Mouse (Mus musculus) hindbrain, embryonic 13.5 days (tissue): ENCODE measurements at regions not wholly inside any gene's neighbourhood (a gene's known extent, or its start where the extent isn't known, plus 50 kb on each side); places are given as distances from the start of the nearest gene placed in this dataset.

ENCODE experiments used
- ATAC-seq: fragments of 200-750 bp; cut with Nextera tagmentation; 2 replicates; pipeline ENCODE4 v1.8.0; 2017; ENCODE audit warnings: moderate TSS enrichment; ENCODE audit not compliant: low FRiP score
- H3K27ac ChIP-seq: fragments of 300-500 bp; sonication (generic); 2 replicates; pipeline ENCODE4 v1.5.1; 2015; ENCODE audit warnings: inconsistent platforms, mild to moderate bottlenecking, moderate library complexity
- H3K27me3 ChIP-seq: fragments of 300-500 bp; sonication (generic); 2 replicates; pipeline ENCODE4 v1.6.1; 2015; ENCODE audit warnings: mild to moderate bottlenecking, inconsistent platforms
- H3K36me3 ChIP-seq: fragments of 300-500 bp; sonication (generic); 2 replicates; pipeline ENCODE4 v1.6.1; 2015; ENCODE audit warnings: mild to moderate bottlenecking, inconsistent platforms
- H3K4me1 ChIP-seq: fragments of 300-500 bp; sonication (generic); replicated peaks from 2 replicates; pipeline ENCODE4 v1.6.1; 2015; ENCODE audit warnings: inconsistent platforms
- H3K4me2 ChIP-seq: fragments of 300-500 bp; sonication (generic); 2 replicates; pipeline ENCODE4 v1.6.1; 2015; ENCODE audit warnings: inconsistent platforms, mild to moderate bottlenecking, moderate library complexity
- H3K4me3 ChIP-seq: fragments of 300-500 bp; sonication (generic); 2 replicates; pipeline ENCODE4 v1.5.1; 2015; ENCODE audit warnings: mild to moderate bottlenecking, inconsistent platforms
- H3K9ac ChIP-seq: fragments of 300-500 bp; sonication (generic); 2 replicates; pipeline ENCODE4 v1.6.1; 2015; ENCODE audit warnings: mild to moderate bottlenecking, inconsistent platforms
- H3K9me3 ChIP-seq: fragments of 300-500 bp; sonication (generic); 2 replicates; pipeline ENCODE4 v1.6.1; 2016; ENCODE audit warnings: inconsistent platforms
- WGBS: fragments of 180-500 bp; shearing (Covaris S2); methylation state at CpG from one replicate; pipeline ENCODE4 v1.1.7; 2015; 5-methylcytosine and 5-hydroxymethylcytosine counted together

DNA sequence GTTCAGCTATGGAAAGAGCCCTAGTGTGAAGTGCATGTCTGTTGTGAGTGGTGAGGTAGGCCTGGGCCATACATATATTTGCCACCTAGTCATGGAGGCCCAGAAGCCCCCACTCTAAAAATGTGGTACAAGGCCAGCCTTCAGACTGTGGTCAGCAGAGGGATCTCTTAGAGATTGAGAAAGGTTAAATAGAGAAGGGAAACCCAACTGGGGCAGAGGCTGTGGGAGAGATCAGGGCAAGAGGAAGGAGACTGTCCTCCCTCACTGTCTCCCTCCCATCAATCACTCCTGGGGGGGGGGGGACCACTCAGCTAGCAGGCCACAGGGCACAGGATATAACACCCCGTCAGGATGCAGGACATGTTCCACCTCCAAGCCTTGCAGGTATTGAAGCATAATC, 86.1 kb downstream of the Zfp36l2 start:
- Histone ChIP-seq H3K36me3 (no peaks in the 10 kb centered on the region), H3K4me2 (no peak overlapping the region), H3K27ac (no peak overlapping the region), H3K27me3 (peaks cover 6% of the 10 kb centered on the region; the same call in 1 of the 2 replicates), H3K4me1 (peaks cover 28% of the 10 kb centered on the region), H3K9ac (no peak overlapping the region), H3K4me3 (no peak overlapping the region), H3K9me3 (no peaks in the 10 kb centered on the region)
- no peak for ATAC-seq
- 64% methylated on average over 1 of the region's 1 CpGs for WGBS

DNA sequence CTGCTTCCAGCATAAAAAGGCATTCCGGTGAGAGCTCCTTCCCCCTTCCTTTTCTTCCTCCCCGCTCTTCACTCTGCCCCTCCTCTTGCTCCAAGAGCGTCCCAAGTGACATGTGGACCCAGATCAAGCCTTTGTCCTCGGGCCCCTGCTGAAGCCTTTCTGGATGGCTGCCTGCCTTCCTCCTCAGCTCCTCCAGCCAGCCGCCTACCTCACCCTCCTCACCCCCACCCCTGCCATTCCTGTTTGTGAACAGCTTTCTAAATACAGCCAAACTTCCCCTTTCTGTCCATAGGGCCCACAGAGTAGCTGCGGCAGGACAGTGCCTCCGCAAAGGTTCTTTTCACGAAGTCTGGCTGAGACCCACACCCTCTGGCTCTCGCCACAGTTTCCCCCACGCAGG, 87.2 kb downstream of the Zfp36l2 start:
- H3K4me1 ChIP-seq, result peaks cover 38% of the 10 kb centered on the region
- no peak for ATAC-seq
- H3K9ac ChIP-seq, result 0 out of 2 replicates have a peak overlapping the region, but pooled peaks have one; percentile 8

DNA sequence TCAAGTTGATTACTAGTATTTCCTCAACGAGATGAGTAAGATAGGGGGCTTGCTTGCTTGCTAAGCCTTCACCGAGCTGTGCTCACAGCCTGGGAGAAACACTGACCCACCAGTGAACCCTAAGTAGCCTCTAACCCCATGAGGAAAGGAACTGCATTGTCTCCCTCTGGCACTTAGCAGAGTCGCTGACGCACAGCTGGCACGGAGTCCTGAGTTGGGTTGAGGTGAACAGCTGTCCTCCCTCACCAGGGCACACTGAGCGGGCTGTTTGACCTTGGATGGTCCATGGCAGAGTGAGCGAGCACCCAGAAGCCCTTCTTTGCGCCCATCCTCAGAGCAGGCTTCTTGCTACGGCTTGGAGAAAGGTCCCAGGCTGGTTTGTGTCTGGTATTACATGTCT, 88.0 kb downstream of the Zfp36l2 start:
- ATAC-seq, result no peak
- H3K36me3 ChIP-seq, result no peaks in the 10 kb centered on the region
- peaks cover 6% of the 10 kb centered on the region; the same call in 1 of the 2 replicates for H3K27me3 ChIP-seq
- H3K4me1 ChIP-seq, result peaks cover 38% of the 10 kb centered on the region
- H3K9ac ChIP-seq, result no peak overlapping the region
- H3K9me3 ChIP-seq, result no peaks in the 10 kb centered on the region
- no peak overlapping the region for H3K27ac ChIP-seq
- WGBS, result 77% methylated on average over 9 of the region's 9 CpGs
- H3K4me2 ChIP-seq, result no peak overlapping the region
- H3K4me3 ChIP-seq, result no peak overlapping the region

More for the DNA sequence above, 87.2 kb downstream of the Zfp36l2 start:
- no peak overlapping the region for H3K4me3 ChIP-seq
- H3K27ac ChIP-seq, result no peak overlapping the region
- H3K36me3 ChIP-seq, result no peaks in the 10 kb centered on the region
- 43% methylated on average over 10 of the region's 10 CpGs for WGBS
- H3K4me2 ChIP-seq, result no peak overlapping the region
- H3K9me3 ChIP-seq, result no peaks in the 10 kb centered on the region
- peaks cover 6% of the 10 kb centered on the region; the same call in 1 of the 2 replicates for H3K27me3 ChIP-seq

DNA sequence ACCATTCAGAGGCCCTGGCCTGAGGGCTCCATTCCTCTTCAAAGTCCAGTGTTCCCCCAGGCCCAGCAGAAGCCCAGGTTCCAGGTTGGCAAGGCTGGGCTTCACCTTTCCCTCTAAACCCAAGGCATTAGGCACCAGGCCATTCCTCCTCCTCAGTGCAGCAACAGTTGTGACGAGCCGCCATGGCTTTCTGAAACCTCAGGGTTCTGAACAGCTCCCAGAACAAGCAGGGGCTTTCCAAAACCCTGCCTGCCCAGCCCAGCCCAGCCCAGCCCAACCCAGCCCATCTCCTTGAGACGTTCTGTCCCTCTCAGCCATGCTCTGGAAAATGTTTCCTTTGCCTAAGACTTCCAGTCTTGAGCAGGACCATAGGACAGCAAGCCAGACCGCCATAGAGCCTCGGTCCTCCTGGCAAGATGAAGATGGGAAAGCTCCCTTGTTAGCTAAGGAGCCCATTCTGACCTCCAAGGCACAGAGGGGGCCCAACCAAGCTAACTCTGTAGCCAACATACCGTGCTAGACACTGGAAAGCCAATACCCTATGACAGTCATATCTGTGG, 89.8 kb downstream of the Zfp36l2 start:
- no peak overlapping the region for H3K27ac ChIP-seq
- H3K4me1 ChIP-seq, result peaks cover 38% of the 10 kb centered on the region
- 94% methylated on average over 6 of the region's 6 CpGs for WGBS
- H3K4me3 ChIP-seq, result no peak overlapping the region
- no peaks in the 10 kb centered on the region for H3K36me3 ChIP-seq
- H3K4me2 ChIP-seq, result no peak overlapping the region
- H3K27me3 ChIP-seq, result peaks cover 6% of the 10 kb centered on the region; the same call in 1 of the 2 replicates
- ATAC-seq, result no peak
- H3K9ac ChIP-seq, result no peak overlapping the region
- no peaks in the 10 kb centered on the region for H3K9me3 ChIP-seq

DNA sequence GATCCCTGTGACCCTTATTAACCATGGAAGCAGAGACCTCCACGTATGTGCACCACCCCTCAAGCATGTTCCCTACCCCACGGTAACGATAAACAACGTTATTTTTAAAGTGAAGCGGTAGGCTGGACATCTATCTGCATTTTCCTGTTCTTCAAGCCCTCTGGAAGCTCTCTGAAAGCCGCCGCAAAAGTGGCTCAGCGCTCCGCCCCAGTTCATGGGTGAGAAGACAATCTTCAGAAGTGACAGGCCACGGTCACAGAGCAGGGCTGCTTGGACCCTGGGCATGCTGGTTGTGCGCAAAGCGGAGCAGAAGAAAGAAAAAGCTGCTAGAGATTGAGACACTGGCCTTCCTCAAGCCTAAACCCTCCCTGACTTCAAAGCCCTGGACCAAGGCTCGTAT, 90.5 kb downstream of the Zfp36l2 start:
- Histone ChIP-seq H3K36me3 (no peaks in the 10 kb centered on the region), H3K4me1 (peaks cover 38% of the 10 kb centered on the region), H3K9me3 (no peaks in the 10 kb centered on the region), H3K27me3 (peaks cover 6% of the 10 kb centered on the region; the same call in 1 of the 2 replicates), H3K4me2 (no peak overlapping the region), H3K4me3 (no peak overlapping the region), H3K27ac (peak overlapping the region; percentile 87), H3K9ac (no peak overlapping the region)
- ATAC-seq, result no peak
- 52% methylated on average over 13 of the region's 13 CpGs for WGBS

DNA sequence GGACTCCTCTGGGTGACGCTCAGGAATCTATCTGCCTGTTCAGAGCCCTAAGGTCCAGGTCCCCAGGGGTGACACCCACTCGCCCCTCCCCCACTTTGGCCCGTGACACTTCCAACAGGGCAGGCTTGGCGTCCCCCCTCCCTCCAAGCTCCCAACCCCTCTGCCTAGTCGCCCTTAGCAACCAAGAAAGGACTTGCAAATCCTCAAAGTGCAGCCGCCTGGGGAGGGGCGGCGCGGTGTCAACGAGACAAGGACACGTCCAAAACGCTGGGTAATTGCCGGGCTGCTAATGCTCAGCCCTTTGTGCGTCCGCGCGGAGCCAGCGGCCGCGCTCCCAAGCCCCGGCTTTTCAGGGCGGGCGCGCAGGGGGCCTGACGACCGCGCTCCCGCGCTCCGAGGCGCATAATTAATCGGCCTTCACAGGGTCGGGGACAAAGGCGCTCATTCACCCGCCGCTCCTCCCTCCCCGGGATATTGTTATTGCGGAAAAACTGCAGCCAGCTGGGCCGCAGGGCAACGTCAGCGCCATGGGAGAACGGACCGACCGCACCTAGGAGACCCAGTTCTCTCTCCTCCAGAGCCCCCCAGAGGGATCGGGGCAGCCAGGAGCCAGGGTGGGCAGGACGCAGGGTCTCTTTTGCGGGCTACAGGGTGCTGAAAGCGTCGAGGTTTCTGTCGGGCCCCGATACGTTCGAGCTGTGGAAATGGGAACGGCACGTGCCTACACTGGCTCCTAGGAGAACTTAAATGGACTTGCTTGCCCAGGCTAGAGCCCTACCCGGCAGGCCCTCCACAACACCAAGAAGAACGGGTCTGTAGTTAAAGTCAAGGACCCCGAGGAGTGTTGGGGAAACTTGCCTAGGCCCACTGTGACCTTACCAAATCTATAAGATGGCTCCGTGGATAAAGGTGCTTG, 91.1 kb downstream of the Zfp36l2 start:
- H3K9me3 ChIP-seq, result no peaks in the 10 kb centered on the region
- WGBS, result 2% methylated on average over 59 of the region's 59 CpGs

DNA sequence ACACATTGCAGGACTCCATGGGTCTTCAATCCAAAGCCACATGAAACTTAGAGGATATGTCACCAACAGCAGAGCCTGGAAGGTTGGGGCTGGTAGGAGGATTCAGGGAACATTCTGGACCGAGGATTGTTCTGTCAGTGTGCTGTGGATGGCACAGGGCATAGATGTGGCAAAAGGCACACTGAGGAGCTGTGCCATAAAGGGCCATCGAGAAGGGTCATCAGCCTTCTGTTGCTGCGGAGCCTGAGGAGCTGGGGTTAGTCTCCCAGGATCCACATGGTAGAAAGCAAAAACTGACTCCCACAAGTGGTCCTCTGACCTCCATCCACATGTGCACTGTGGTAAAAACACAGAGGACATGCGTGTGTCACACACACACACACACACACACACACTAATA, 91.9 kb downstream of the Zfp36l2 start:
- 26% methylated on average over 4 of the region's 4 CpGs for whole genome bisulfite sequencing

More for the DNA sequence above, 91.1 kb downstream of the Zfp36l2 start:
- peak; percentile 89 for ATAC-seq
- peaks cover 6% of the 10 kb centered on the region; the same call in 1 of the 2 replicates for H3K27me3 ChIP-seq
- peak overlapping the region; percentile 70 for H3K4me2 ChIP-seq
- peaks cover 38% of the 10 kb centered on the region for H3K4me1 ChIP-seq
- peak overlapping the region; percentile 73 for H3K9ac ChIP-seq
- H3K27ac ChIP-seq, result peak overlapping the region; percentile 87
- no peaks in the 10 kb centered on the region for H3K36me3 ChIP-seq
- peak overlapping the region; percentile 40 for H3K4me3 ChIP-seq

DNA sequence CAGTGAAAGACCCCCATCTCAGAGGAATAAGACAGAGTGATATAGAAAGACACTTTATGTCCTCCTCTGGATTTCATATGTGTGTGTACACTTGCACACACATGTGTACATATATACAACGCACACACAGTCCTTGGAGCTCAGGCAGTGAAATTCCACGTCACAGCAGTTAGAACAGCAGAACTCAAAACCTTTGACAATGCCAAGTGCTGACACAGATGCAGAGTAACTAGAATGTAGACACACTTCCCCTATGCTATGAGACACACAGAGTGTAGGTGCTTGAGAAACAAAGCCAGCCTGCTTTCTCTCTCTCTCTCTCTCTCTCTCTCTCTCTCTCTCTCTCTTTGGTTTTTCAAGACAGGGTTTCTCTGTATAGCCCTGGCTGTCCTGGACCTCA, 92.7 kb downstream of the Zfp36l2 start:
- Histone ChIP-seq H3K4me2 (no peak overlapping the region), H3K27ac (peak overlapping the region; percentile 87; the same call in 1 of the 2 replicates), H3K9ac (no peak overlapping the region), H3K4me3 (no peak overlapping the region), H3K9me3 (no peaks in the 10 kb centered on the region), H3K36me3 (no peaks in the 10 kb centered on the region), H3K27me3 (peaks cover 6% of the 10 kb centered on the region; the same call in 1 of the 2 replicates), H3K4me1 (peaks cover 32% of the 10 kb centered on the region)
- WGBS, result 76% methylated on average over 2 of the region's 2 CpGs
- ATAC-seq, result no peak

More for the DNA sequence above, 91.9 kb downstream of the Zfp36l2 start:
- peak overlapping the region; percentile 87; the same call in 1 of the 2 replicates for H3K27ac ChIP-seq
- no peaks in the 10 kb centered on the region for H3K36me3 ChIP-seq
- no peaks in the 10 kb centered on the region for H3K9me3 ChIP-seq
- H3K27me3 ChIP-seq, result peaks cover 6% of the 10 kb centered on the region; the same call in 1 of the 2 replicates
- H3K4me1 ChIP-seq, result peaks cover 38% of the 10 kb centered on the region
- no peak overlapping the region for H3K9ac ChIP-seq
- H3K4me3 ChIP-seq, result no peak overlapping the region
- peak overlapping the region; percentile 70; the same call in 1 of the 2 replicates for H3K4me2 ChIP-seq
- ATAC-seq, result peak; percentile 9; the same call in 1 of the 2 replicates

DNA sequence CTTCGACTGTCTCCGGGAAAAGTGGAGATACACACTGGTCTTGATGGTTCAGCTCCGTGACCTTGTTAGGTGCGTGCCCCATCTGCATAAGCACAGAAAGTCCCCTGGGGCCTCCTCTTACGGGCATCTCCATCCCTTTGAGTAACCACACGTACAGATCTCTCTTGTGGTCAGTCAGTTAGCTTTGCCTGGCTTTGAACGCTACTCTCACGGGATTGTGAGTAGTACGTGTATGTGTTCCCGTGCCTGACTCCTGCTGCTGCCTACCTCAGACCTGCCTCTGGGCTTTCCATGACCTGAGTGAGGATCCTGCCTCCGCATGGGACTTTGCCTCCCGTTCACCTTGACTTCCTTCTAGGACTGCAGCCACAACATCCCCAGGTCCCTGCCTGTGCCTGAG, 101.4 kb downstream of the Zfp36l2 start:
- Histone ChIP-seq H3K27ac (no peak overlapping the region), H3K27me3 (no peaks in the 10 kb centered on the region), H3K9ac (no peak overlapping the region), H3K4me2 (no peak overlapping the region), H3K36me3 (no peaks in the 10 kb centered on the region), H3K4me1 (peaks cover 36% of the 10 kb centered on the region), H3K9me3 (no peaks in the 10 kb centered on the region), H3K4me3 (no peak overlapping the region)
- no peak for ATAC-seq
- 85% methylated on average over 12 of the region's 12 CpGs for WGBS

DNA sequence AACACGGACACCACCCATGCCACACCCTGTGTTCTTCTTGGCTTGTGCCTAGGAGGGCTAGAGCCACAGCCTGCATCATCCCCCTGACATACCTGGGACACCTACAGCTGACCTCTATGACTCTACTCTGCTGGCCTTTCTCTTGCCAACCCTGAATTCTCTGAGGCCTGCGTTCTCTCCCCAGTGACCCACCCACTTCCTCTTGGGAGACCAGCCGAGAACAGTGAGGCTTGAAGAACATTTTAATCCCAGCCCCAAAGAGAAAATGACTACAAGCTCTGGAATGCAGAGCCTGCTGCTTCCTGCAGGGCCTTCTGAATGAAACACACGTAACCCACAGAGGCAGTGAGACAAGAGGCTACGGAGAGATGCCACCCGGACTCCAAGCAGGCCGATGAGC, 102.0 kb downstream of the Zfp36l2 start:
- peaks cover 36% of the 10 kb centered on the region for H3K4me1 ChIP-seq
- no peaks in the 10 kb centered on the region for H3K27me3 ChIP-seq
- no peaks in the 10 kb centered on the region for H3K9me3 ChIP-seq
- peak overlapping the region; percentile 18; the same call in 1 of the 2 replicates for H3K27ac ChIP-seq
- H3K36me3 ChIP-seq, result no peaks in the 10 kb centered on the region
- H3K9ac ChIP-seq, result no peak overlapping the region
- H3K4me3 ChIP-seq, result no peak overlapping the region
- H3K4me2 ChIP-seq, result no peak overlapping the region
- no peak for ATAC-seq
- 42% methylated on average over 7 of the region's 7 CpGs for WGBS

DNA sequence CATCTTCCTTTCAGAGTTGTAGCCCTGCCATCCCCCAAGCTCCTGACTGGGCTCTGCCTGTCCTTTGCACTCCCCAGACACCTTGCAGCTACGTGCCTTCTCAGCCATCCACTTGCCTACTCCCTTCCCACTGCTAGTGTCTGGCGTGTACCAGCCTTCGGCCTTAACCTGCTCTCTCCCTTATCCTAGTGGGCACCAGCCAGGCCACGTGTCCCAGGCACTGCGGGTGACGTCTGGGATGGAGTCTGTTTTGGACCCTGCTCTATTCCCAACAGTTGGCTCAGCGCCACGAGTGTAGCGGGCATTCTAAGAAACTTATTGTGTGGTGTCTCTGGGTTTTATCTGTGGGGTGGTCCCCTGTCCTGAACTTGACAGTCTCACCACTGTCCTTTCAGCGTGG, 102.5 kb downstream of the Zfp36l2 start:
- Histone ChIP-seq H3K9me3 (no peaks in the 10 kb centered on the region), H3K4me3 (no peak overlapping the region), H3K27ac (peak overlapping the region; percentile 18; the same call in 1 of the 2 replicates), H3K9ac (no peak overlapping the region), H3K4me2 (no peak overlapping the region), H3K4me1 (peaks cover 36% of the 10 kb centered on the region), H3K27me3 (no peaks in the 10 kb centered on the region), H3K36me3 (no peaks in the 10 kb centered on the region)
- 0 out of 2 replicates have a peak, but pooled peaks have one; percentile 44 for ATAC-seq
- WGBS, result 62% methylated on average over 10 of the region's 10 CpGs
